Mouse (Mus musculus) myocyte (in vitro differentiated cells): ENCODE data around the gene Plekhj1. TPM values are rescaled to one million over a fixed set of nuclear protein-coding genes. Genes with fewer than 3 reads are reported as not detected.
"Not testable (repeated sequence)": the region's sequence is repeated elsewhere in the genome, so short reads cannot be mapped to it uniquely, and the experiment has no call there.

ENCODE experiments used
- H3K27me3 ChIP-seq: one replicate; pipeline ENCODE4 v1.6.1; 2011; ENCODE audit not compliant: control insufficient read depth, insufficient read depth, insufficient read length
- H3K36me3 ChIP-seq: one replicate; pipeline ENCODE4 v1.6.1; 2011; ENCODE audit not compliant: control insufficient read depth, insufficient read depth
- H3K4me2 ChIP-seq: one replicate; pipeline ENCODE4 v1.6.1; 2011; ENCODE audit warnings: low read depth, control low read depth
- H3K4me3 ChIP-seq: one replicate; pipeline ENCODE4 v1.5.1; 2011; ENCODE audit warnings: mild to moderate bottlenecking, control low read depth, moderate library complexity
- H3K79me2 ChIP-seq: one replicate; pipeline ENCODE4 v1.6.1; 2011; ENCODE audit not compliant: control insufficient read depth, insufficient read depth
- H3ac ChIP-seq: one replicate; pipeline ENCODE4 v1.6.1; 2011; ENCODE audit not compliant: control insufficient read depth, insufficient read length
- CEBPB ChIP-seq: IDR thresholded peaks from 2 replicates; pipeline ENCODE4 v1.6.1; 2011; ENCODE audit warnings: mild to moderate bottlenecking, moderate library complexity; ENCODE audit not compliant: poor library complexity, insufficient read depth, severe bottlenecking
- E2F4 ChIP-seq: IDR thresholded peaks from one replicate; pipeline ENCODE4 v1.6.1; 2011; ENCODE audit warnings: mild to moderate bottlenecking, control low read depth, moderate library complexity; ENCODE audit not compliant: insufficient read depth
- MAX ChIP-seq: IDR thresholded peaks from one replicate; pipeline ENCODE4 v1.6.1; 2011; ENCODE audit warnings: low read depth, mild to moderate bottlenecking, control low read depth
- MYOD1 ChIP-seq, 3 experiments: IDR thresholded peaks; one replicate each; pipeline ENCODE4 v1.6.1; 2011; ENCODE audit warnings: control low read depth in 2 of 3, low read depth in 2 of 3, mild to moderate bottlenecking in 2 of 3, moderate library complexity in 1 of 3; ENCODE audit not compliant: insufficient read length in 2 of 3, control insufficient read depth in 1 of 3
- POLR2A ChIP-seq: IDR thresholded peaks from one replicate; pipeline ENCODE4 v1.6.1; 2011; ENCODE audit warnings: low read depth, mild to moderate bottlenecking, control low read depth, moderate library complexity; ENCODE audit not compliant: insufficient read length
- POLR2AphosphoS2 ChIP-seq: IDR thresholded peaks from one replicate; pipeline ENCODE4 v1.6.1; 2011; ENCODE audit warnings: low read depth, control low read depth; ENCODE audit not compliant: insufficient read length
- REST ChIP-seq: IDR thresholded peaks from one replicate; pipeline ENCODE4 v1.6.1; 2011; ENCODE audit warnings: mild to moderate bottlenecking, control low read depth, moderate library complexity; ENCODE audit not compliant: insufficient read depth, insufficient read length
- SRF ChIP-seq: IDR thresholded peaks from one replicate; pipeline ENCODE4 v1.6.1; 2011; ENCODE audit warnings: low read depth; ENCODE audit not compliant: control insufficient read depth, insufficient read length
- TCF12 ChIP-seq: IDR thresholded peaks from one replicate; pipeline ENCODE4 v1.6.1; 2011; ENCODE audit warnings: mild to moderate bottlenecking, control low read depth; ENCODE audit not compliant: poor library complexity, insufficient read depth, severe bottlenecking
- TCF3 ChIP-seq: IDR thresholded peaks from one replicate; pipeline ENCODE4 v1.6.1; 2011; ENCODE audit warnings: low read depth, control low read depth; ENCODE audit not compliant: insufficient read length
- USF1 ChIP-seq: IDR thresholded peaks from one replicate; pipeline ENCODE4 v1.6.1; 2011; ENCODE audit warnings: low read depth, mild to moderate bottlenecking, control low read depth, moderate library complexity
- polyA plus RNA-seq: library from polyadenylated mRNA; unstranded; fragments of >200 nt; fragmentation: generic; extraction: Trizol; gene quantifications from one replicate; pipeline ENCODE4 v1.2.1, GENCODE M21; 2012; ENCODE audit warnings: missing spikeins

Gene Plekhj1
- polyA plus RNA-seq, 1 experiment: 69.6 TPM

- peaks cover 26% of the 10 kb centered on the region for H3K79me2 ChIP-seq
- H3K27me3 ChIP-seq: no peaks in the 10 kb centered on the region
- H3K4me2 ChIP-seq: no peak overlapping the region
- no peak overlapping the region for H3K4me3 ChIP-seq
- peaks cover 14% of the 10 kb centered on the region for H3K36me3 ChIP-seq
- no peak overlapping the region for H3ac ChIP-seq
- peak; percentile 73 for TF ChIP-seq POLR2AphosphoS2
- TF ChIP-seq USF1: no peak
- TF ChIP-seq CEBPB: no peak
- TF ChIP-seq TCF3: no peak
Observed at GRCm38 (mm10) chr10:80831136-80831535, 32.7 kb upstream of the Plekhj1 start.

DNA sequence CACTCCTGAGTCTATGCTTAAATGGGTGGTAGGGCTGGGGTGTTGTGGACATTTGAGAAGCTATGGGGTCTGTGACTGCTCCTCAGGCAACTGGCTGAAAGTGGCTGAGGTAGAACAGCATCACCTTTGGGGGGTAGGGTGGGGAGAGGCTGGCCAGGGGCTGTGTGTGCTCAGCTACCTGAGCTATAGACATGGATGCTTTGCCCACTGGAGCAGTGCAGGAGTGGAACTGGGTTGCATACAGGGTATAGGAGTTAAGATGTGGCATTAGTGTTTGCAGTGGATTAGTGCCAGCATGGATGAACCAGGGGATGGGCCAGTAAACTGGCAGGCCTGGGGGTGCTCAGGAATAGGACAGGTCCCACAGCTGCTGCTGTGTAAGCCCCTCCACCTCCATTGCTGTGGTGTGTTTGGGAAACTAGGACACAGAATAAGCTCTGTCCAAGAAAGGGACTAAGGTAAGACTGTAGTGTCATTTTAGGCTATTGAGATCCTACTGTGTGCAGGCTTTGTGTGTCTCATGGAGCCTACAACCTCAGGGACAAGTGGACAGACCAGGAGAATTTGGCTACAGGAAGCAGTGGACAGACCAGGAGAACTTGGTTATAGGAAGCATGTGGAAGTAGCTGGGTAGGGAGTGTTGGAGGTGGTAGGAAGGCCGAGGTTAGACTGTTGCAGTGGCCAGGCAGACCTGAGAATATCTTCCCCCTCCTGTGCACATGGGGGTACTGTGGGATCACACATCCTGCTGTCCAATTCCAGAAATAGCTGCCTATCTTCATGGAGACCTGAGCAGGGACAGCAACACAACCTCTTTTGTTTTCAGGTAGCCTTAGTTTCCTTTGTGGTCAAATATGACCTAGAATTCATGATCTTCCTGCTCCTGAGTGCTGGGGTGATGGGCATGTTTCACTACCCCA lies 31.2 kb upstream of the Plekhj1 start:
- peaks cover 14% of the 10 kb centered on the region for H3K36me3 ChIP-seq
- H3K27me3 ChIP-seq: no peaks in the 10 kb centered on the region
- peaks cover 26% of the 10 kb centered on the region for H3K79me2 ChIP-seq
- H3ac ChIP-seq: no peak overlapping the region
- peak; percentile 70 for TF ChIP-seq POLR2AphosphoS2
- no peak for TF ChIP-seq TCF3
- TF ChIP-seq MYOD1 (IDR thresholded peaks at IDR 0.05; ENCODE audit: control insufficient read depth in 1 of 3, insufficient read length in 2 of 3, low read depth in 2 of 3): no peak
- peak; percentile 23 for TF ChIP-seq POLR2A
- no peak for TF ChIP-seq REST
- no peak for TF ChIP-seq MAX
- TF ChIP-seq SRF: no peak
- no peak for TF ChIP-seq E2F4
- TF ChIP-seq TCF12: no peak
- no peak overlapping the region for H3K4me2 ChIP-seq
- H3K4me3 ChIP-seq: no peak overlapping the region

DNA sequence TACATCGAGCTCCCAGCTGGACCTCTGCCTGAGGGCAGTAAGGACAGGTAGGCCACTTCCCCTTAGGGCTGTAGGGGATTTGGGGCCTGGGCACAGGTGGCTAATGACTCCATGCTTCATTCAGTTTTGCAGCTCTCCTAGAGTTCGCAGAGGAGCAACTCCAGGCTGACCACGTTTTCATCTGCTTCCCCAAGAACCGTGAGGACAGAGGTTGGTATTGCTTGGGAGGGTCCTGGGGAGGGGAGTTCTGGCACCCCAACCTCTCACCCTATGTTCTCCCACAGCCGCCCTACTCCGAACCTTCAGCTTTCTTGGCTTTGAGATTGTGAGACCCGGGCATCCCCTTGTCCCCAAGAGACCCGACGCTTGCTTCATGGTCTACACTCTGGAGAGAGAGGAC lies 30.2 kb upstream of the Plekhj1 start:
- Histone ChIP-seq H3K4me2 (peak overlapping the region; percentile 98), H3K4me3 (peak overlapping the region; percentile 74), H3K79me2 (peaks cover 26% of the 10 kb centered on the region), H3K36me3 (peaks cover 14% of the 10 kb centered on the region)
- H3K27me3 ChIP-seq, H3ac ChIP-seq: not testable (repeated sequence)

- H3K4me3 ChIP-seq: peak overlapping the region; percentile 74
- H3K4me2 ChIP-seq: peak overlapping the region; percentile 98
- no peak for TF ChIP-seq MYOD1 (IDR thresholded peaks at IDR 0.05; ENCODE audit: control insufficient read depth in 1 of 3, insufficient read length in 2 of 3, low read depth in 2 of 3)
- TF ChIP-seq POLR2AphosphoS2: peak; percentile 25
- TF ChIP-seq POLR2A: peak; percentile 21
Observed at GRCm38 (mm10) chr10:80827870-80828420, 29.5 kb upstream of the Plekhj1 start.

GRCm38 (mm10) chr10:80827063-80827869 lies 28.8 kb upstream of the Plekhj1 start:
- peak overlapping the region; percentile 35 for H3ac ChIP-seq
- H3K27me3 ChIP-seq: no peaks in the 10 kb centered on the region
- H3K79me2 ChIP-seq: peaks cover 26% of the 10 kb centered on the region
- H3K36me3 ChIP-seq: peaks cover 14% of the 10 kb centered on the region
- H3K4me2 ChIP-seq: peak overlapping the region; percentile 98
- no peak for TF ChIP-seq MAX
- H3K4me3 ChIP-seq: peak overlapping the region; percentile 74

More at GRCm38 (mm10) chr10:80827870-80828420, 29.5 kb upstream of the Plekhj1 start:
- Histone ChIP-seq H3K36me3 (peaks cover 14% of the 10 kb centered on the region), H3ac (no peak overlapping the region), H3K27me3 (no peaks in the 10 kb centered on the region), H3K79me2 (peaks cover 26% of the 10 kb centered on the region)
